Mouse (Mus musculus) megakaryocyte, embryonic 14.5 days (primary cell): ENCODE data around the gene Sephs1. TPM values are rescaled to one million over a fixed set of nuclear protein-coding genes. Genes with fewer than 3 reads are reported as not detected.

Experiments used
- H3K27me3 ChIP-seq: replicated peaks from 2 replicates; pipeline ENCODE3; 2012; ENCODE audit warnings: inconsistent platforms
- H3K36me3 ChIP-seq: replicated peaks from 2 replicates; pipeline ENCODE3; 2012; ENCODE audit warnings: low read length, inconsistent platforms, mixed read lengths
- H3K4me1 ChIP-seq: 2 replicates; pipeline ENCODE4 v1.6.1; 2012; ENCODE audit warnings: inconsistent platforms
- H3K4me3 ChIP-seq: replicated peaks from 2 replicates; pipeline ENCODE3; 2012; ENCODE audit warnings: moderate library complexity, mild to moderate bottlenecking, inconsistent platforms
- H3K9me3 ChIP-seq: 2 replicates; pipeline ENCODE4 v1.6.1; 2012; ENCODE audit warnings: inconsistent platforms
- FLI1 ChIP-seq: IDR thresholded peaks from 2 replicates; pipeline ENCODE4 v1.6.1; 2012; ENCODE audit warnings: low read length, inconsistent platforms, mixed read lengths
- GATA1 ChIP-seq: IDR thresholded peaks from 3 replicates; pipeline ENCODE4 v1.6.1; 2012; ENCODE audit warnings: mixed read lengths, low read length, inconsistent platforms, borderline replicate concordance
- polyA plus RNA-seq: library from polyadenylated mRNA; stranded (reverse); fragments of >175 nt; gene quantifications from 2 replicates; pipeline ENCODE4 v1.2.3, GENCODE M21; 2012; ENCODE audit warnings: low replicate concordance; ENCODE audit not compliant: insufficient read depth

The Sephs1 gene
- polyA plus RNA-seq, 1 experiment = 2.5 TPM

GRCm38 (mm10) chr2:4907120-4907519 lies 25.8 kb downstream of the Sephs1 start:
- Histone ChIP-seq H3K36me3 (peaks cover 52% of the 10 kb centered on the region), H3K4me1 (0 out of 2 replicates have a peak, but pooled peaks cover 3% of the 10 kb centered on the region), H3K27me3 (peaks cover 4% of the 10 kb centered on the region), H3K4me3 (no peak overlapping the region), H3K9me3 (peaks cover 2% of the 10 kb centered on the region)
- TF ChIP-seq GATA1 (no peak), FLI1 (no peak)

- peaks cover 48% of the 10 kb centered on the region for H3K36me3 ChIP-seq
- H3K9me3 ChIP-seq = peaks cover 8% of the 10 kb centered on the region
Measured at GRCm38 (mm10) chr2:4907916-4908315, 26.6 kb downstream of the Sephs1 start.

GRCm38 (mm10) chr2:4908771-4909315 lies 27.5 kb downstream of the Sephs1 start:
- TF ChIP-seq GATA1 (no peak), FLI1 (no peak)
- Histone ChIP-seq H3K4me3 (no peak overlapping the region), H3K9me3 (peaks cover 13% of the 10 kb centered on the region), H3K36me3 (peaks cover 45% of the 10 kb centered on the region), H3K4me1 (0 out of 2 replicates have a peak, but pooled peaks cover 3% of the 10 kb centered on the region), H3K27me3 (peaks cover 7% of the 10 kb centered on the region)

More at GRCm38 (mm10) chr2:4907916-4908315, 26.6 kb downstream of the Sephs1 start:
- TF ChIP-seq GATA1 (no peak), FLI1 (no peak)
- Histone ChIP-seq H3K4me3 (no peak overlapping the region), H3K27me3 (peaks cover 4% of the 10 kb centered on the region), H3K4me1 (0 out of 2 replicates have a peak, but pooled peaks cover 3% of the 10 kb centered on the region)

- Histone ChIP-seq H3K4me3 (no peak overlapping the region), H3K36me3 (peaks cover 39% of the 10 kb centered on the region)
Measured at GRCm38 (mm10) chr2:4909909-4910308, 28.5 kb downstream of the Sephs1 start.

GRCm38 (mm10) chr2:4910521-4910920 lies 29.2 kb downstream of the Sephs1 start:
- H3K9me3 ChIP-seq = peaks cover 13% of the 10 kb centered on the region
- peaks cover 33% of the 10 kb centered on the region for H3K36me3 ChIP-seq
- TF ChIP-seq FLI1 (no peak), GATA1 (no peak)
- peaks cover 12% of the 10 kb centered on the region for H3K27me3 ChIP-seq
- H3K4me3 ChIP-seq = no peak overlapping the region
- 0 out of 2 replicates have a peak, but pooled peaks cover 3% of the 10 kb centered on the region for H3K4me1 ChIP-seq

More at GRCm38 (mm10) chr2:4909909-4910308, 28.5 kb downstream of the Sephs1 start:
- TF ChIP-seq FLI1 (no peak), GATA1 (no peak)
- Histone ChIP-seq H3K4me1 (0 out of 2 replicates have a peak, but pooled peaks cover 3% of the 10 kb centered on the region), H3K27me3 (peaks cover 12% of the 10 kb centered on the region), H3K9me3 (peaks cover 13% of the 10 kb centered on the region)

GRCm38 (mm10) chr2:4913949-4914348 lies 32.6 kb downstream of the Sephs1 start:
- Histone ChIP-seq H3K9me3 (peaks cover 13% of the 10 kb centered on the region), H3K4me3 (no peak overlapping the region), H3K4me1 (peaks cover 17% of the 10 kb centered on the region), H3K36me3 (no peaks in the 10 kb centered on the region), H3K27me3 (peaks cover 12% of the 10 kb centered on the region)
- TF ChIP-seq GATA1 = no peak
- TF ChIP-seq FLI1 = no peak

- Histone ChIP-seq H3K4me1 (peaks cover 22% of the 10 kb centered on the region), H3K27me3 (peaks cover 12% of the 10 kb centered on the region), H3K36me3 (no peaks in the 10 kb centered on the region), H3K9me3 (peaks cover 13% of the 10 kb centered on the region), H3K4me3 (no peak overlapping the region)
- TF ChIP-seq FLI1 (no peak), GATA1 (no peak)
Measured at GRCm38 (mm10) chr2:4916037-4916436, 34.7 kb downstream of the Sephs1 start.

GRCm38 (mm10) chr2:4917326-4918021 lies 36.1 kb downstream of the Sephs1 start:
- H3K4me1 ChIP-seq = peaks cover 22% of the 10 kb centered on the region
- peaks cover 8% of the 10 kb centered on the region for H3K9me3 ChIP-seq
- TF ChIP-seq GATA1 (no peak), FLI1 (no peak)
- peaks cover 8% of the 10 kb centered on the region for H3K27me3 ChIP-seq
- H3K36me3 ChIP-seq = no peaks in the 10 kb centered on the region
- peak overlapping the region; percentile 85 for H3K4me3 ChIP-seq

- TF ChIP-seq GATA1 (no peak), FLI1 (no peak)
- H3K36me3 ChIP-seq = no peaks in the 10 kb centered on the region
- H3K4me3 ChIP-seq = peak within 1 kb of the TSS; percentile 93
- peaks cover 3% of the 10 kb centered on the region; the same call in 1 of the 2 replicates for H3K9me3 ChIP-seq
- peaks cover 22% of the 10 kb centered on the region for H3K4me1 ChIP-seq
- H3K27me3 ChIP-seq = peaks cover 4% of the 10 kb centered on the region
Measured at GRCm38 (mm10) chr2:4918860-4919739, 37.7 kb downstream of the Sephs1 start, which contains the start of gene Phyh. Phyh (plus strand) TSS chr2:4919019.
